Mouse (Mus musculus): Measurements from ENCODE around the gene Cry1.

Gene Cry1

DNA sequence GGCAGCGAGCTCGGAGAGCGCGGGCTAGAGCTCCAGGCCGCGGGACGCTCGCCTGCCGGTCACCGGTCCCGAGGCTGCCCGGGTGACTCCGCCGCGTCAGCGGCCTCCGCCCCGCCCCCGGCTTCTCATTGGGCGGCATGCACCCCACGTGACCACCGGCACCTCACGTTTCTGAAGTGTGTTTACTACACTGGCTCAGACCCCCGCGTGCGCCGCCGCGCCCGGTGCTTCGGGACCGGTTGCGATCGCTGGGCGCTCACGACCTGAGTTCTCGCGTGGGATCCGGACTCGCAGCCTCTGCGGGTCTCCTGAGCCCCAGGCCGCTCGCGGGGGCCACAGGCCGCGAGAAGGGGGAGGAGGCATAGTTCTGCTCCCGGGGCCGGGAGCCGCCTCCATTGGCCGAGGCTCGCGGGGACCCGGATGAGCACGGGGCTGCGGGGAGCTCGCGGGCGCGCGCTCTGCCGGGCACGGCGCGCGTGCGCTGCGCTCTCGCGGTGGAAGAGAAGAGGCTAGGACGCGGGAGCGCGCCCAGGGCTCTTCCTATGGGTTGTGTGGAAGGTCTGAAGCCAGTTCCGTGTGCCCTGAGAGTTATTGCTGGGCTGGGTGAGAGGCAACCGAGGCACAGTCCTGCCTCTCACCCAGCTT is at the start of gene Cry1:
Cry1 (minus strand) TSS at position 101 of the 645 bp plus-strand sequence.
- DNase-seq (ENCODE audit: low spot score in 2 of 2) = peak; percentile 92 to 98

DNA sequence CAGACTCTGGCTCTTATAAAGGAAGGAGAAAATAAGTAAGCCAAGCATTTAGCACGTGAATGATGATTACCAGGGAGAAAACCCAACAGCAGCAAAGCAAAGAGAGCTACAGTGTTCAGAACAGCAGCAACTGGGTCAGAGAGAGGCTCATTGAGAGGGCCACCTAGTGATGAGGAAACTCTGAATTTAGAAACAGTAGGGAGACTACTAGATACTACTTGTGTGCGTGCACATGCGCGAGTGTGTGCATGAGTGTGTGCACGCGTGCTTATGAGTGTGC is 36.8 kb upstream of the Cry1 start:
- peak in 1 of 2 experiments; percentile 39 for DNase-seq (ENCODE audit: low spot score in 2 of 2)

DNA sequence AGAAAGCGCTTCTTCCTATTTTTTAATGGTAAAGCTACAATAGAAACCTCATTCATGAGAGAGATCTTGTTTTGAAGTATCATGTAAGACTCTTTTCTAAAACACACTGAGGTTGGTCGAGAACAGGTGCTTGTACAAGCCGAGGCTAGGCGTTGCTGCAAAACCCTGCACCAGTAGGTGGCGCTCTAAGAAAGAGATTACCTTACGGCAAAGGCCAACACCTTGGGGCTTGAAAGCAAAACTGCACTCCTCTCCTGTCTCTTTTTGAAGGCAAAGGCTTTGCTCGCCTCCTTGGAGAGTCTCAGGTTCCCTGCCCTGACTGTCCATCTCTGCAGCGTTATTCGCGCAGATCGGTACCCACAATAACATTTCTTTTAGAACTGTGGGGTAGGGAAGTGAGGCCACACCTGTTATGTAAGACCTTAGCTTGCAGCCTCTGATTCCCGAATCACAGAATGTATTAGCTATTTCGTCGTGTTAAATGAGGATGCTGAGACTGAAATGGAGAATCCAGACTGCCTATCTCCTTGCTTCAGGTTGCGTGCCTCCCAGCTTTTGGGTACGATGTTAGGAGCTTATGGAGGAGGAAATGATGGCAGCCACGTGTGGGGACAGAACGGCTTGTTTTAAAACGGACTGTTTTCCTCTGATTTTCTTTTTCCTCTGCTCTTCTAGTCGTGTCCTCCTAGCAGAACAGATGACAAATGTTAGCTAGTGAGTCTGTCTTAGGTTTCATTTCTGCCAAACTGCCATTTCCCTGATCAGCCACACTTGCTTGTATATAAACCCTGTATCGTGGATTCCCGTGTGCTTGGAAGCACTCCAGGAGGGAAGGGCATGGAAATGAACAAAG is 36.3 kb upstream of the Cry1 start:
- DNase-seq (ENCODE audit: low spot score in 2 of 2) = peak; percentile 56 to 95

DNA sequence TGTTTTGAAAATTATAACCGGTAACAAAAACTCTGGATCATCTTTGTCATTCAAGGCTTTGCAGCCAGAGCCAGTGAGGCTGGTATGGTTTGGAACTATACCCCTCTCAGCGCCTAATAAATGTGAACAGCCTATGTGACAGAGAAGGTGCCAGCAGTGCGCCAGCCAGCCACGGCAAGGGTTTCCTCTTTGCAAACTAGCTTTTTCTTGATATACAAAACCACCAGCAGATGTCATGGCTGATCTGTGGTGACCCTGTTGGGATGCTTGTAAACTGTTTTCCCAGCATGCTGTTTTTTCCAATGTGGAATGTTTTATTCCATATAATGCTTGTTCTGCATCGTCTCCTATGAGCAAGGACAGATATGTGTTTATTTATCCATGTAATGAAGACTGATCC is 30.0 kb upstream of the Cry1 start:
- peak in 1 of 2 experiments; percentile 18 for DNase-seq (ENCODE audit: low spot score in 2 of 2)

DNA sequence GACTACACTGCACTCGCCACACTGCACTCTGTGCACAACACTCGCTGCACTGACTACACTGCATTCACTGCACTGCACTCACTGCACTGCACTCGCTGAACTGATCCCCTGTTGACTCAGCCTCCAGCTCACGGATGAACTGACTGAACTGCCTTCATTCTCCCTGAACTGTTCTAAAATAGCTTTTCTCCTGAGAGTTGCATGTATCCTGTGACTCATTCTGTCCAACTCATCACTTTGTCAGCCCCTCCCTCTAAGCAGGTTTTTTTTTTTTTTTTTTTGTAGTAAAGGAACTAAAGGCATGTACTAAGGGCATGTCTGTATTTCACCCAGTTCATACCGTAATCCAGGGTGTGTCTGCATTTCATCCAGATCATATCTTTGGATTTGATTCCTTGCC is 26.8 kb upstream of the Cry1 start:
- no peak for DNase-seq (ENCODE audit: low spot score in 2 of 2)

DNA sequence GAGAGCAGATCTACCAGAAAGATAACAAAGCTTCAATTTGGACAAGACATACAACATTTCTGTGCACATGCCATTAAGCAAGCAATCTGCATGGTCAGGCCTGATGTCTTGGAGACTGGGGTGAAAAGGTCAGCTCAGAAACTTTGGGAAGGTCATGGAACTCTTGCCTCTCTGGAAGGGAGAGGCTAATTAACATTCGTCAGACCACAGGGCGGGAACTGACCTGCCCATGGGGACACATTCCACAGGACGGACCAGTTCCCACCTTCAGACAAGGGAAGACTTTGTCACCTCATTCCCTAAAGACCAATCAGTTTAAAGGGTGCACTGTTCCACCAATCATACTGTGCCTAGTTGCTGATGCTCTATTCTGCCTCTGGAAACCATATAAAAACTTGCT is 25.3 kb upstream of the Cry1 start:
- DNase-seq (ENCODE audit: low spot score in 2 of 2) = no peak

DNA sequence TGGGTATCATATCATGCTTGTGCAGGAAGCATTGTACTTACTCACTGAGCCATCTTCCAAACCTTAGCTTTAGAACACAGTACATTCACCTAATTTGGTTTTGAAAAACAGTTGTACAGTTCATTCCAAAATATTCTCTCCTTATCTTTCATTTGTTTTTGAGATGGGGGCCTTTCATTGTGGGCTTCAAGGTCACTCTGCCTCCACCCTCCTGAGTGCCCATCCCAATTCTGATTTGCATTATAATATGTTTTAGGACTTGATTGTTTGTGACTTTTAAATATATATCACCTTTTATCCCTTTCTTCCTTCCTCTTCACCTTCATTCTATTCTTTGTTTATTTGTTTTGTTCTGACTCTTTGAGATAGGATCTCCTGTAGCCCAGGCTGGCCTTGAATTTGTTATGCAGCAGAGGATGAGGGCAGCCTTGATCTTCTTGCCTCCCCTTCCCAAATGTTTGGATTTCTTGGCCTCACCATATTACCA is 24.3 kb upstream of the Cry1 start:
- DNase-seq (ENCODE audit: low spot score in 2 of 2) = no peak

DNA sequence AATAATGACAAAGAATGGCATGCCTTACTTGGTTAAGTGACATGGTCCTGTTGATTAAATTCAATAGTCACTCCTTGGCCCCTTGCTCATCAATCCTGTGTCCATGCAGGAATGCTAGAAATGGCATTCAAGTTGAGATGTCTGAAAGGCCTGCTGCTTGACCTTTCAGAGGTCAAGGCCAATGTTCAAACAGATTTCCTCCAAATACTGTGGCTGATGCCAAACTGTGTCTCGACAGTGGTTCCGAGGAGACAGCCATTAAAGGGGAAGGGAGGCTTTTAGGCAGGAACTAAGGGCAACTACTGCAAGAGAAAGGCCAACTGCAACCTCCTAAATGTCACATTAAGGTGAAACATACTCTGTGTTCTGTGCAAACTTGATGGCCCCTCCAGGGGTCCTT is 20.5 kb upstream of the Cry1 start:
- no peak for DNase-seq (ENCODE audit: low spot score in 2 of 2)

DNA sequence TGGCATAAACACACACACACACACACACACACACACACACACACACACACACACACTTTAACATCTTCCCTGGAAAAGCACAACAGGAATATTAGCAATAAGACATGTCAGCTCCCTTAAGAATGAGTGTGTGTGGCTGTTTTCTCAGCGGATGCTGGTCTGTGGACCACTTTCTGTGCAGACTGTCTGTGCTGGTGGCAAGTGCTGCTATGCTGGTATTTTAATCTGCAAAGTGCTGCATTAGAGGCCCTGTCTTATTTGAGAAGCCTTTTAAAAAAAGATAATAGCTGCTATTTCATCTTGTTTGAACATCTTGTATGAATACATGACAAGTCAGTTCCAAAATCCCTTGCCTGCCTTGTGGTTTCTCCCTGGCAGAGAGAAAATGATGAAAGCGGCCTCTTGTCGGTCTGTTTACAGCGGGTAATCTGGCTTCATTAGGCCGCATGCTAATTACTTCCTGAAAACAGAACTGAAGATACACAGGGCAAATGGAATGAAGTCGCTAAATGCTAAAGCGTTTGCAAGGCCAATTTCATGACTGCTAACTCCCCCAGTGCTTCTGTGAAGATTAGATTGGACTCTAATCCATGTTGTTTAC is 19.5 kb upstream of the Cry1 start:
- no peak for DNase-seq (ENCODE audit: low spot score in 2 of 2)

DNA sequence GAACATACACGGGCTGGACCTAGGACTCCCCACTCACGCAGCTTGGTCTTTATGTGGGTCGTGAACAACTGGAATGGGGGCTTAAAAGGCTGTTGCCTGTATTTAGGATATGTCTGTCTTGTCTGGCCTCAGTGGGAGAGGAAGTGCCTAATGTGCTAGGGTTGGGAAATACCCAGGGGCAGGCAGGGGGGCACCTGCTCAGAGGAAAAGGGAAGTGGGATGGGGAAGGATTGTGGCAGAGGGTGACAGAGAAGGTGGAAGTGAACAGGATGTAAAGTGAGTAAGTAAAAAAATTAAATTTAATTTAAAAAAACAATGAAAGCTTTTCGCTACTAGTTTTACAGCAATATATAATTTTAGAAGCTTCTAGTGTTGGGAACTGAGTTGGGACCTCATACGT is 9.7 kb upstream of the Cry1 start:
- no peak for DNase-seq (ENCODE audit: low spot score in 2 of 2)

DNA sequence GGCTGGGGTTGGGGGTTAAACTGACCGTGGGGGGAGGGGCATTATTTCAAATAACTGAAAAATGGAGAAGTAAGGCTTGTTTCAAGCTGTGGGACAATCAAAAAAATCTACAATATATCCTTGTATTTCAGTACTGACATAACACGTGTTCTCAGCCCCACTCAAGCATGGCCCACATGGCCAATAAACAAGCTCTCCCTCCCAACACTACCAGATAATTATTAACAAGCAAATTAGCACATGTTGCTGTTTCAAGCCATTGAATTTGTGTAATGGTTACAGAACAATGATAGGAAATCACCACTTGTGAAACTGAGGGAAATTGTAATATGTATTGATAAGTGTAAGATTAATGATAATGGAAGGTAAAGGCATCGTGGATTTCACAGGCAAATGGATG is 8.5 kb upstream of the Cry1 start:
- no peak for DNase-seq (ENCODE audit: low spot score in 2 of 2)

DNA sequence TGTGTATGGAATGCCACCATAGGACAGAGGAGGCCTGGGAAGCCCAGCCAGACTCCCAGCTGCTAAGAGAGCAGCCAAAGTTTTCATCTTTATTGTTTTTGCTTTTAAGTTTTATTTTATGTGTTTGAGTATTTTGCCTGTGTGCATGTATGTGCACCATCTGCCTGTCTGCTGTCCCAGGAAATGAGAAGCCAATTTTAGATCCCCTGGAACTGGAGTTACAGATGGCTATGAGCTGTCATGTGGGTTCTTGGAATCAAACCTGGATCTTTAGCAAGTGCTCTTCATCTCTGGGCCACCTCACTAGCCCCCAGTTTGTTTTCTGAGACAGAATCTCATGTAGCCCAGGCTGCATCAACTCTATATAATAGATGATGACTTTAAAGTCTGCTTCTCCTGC is 5.8 kb upstream of the Cry1 start:
- peak in 1 of 2 experiments; percentile 13 for DNase-seq (ENCODE audit: low spot score in 2 of 2)

DNA sequence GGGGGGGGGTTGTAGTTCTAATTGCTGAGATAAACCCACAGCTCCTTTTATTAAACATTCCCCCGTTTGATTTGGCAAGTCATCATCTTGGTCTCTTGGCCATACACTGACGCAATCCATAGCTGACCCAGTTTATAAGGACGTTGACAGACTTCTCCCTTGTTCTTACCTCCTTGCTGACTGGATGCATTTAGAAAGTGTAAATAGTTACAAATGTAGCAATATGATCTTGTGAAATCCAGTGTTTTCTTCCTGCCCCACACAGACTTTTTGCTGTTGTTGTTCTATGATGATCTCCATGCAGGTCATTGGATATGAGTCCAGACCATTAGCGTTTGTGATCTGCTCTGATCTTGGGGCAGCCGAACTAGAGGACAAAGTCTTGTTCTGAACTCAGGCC is 5.1 kb upstream of the Cry1 start:
- DNase-seq (ENCODE audit: low spot score in 2 of 2) = no peak

DNA sequence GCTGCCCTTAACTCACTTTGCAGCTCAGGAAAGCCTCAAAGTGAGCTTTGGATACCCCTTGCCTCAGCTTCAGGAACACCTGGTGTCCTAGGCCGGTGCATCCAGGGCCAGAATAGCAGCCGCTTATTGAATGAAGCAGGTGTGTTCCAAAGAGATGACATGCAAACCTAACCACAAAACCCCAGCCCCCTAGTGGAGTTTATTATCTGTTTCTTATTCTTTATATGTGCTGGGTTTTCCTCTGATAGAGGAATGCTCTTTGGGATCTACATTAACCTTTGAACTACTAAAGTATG is 1.6 kb upstream of the Cry1 start:
- no peak for DNase-seq (ENCODE audit: low spot score in 2 of 2)

DNA sequence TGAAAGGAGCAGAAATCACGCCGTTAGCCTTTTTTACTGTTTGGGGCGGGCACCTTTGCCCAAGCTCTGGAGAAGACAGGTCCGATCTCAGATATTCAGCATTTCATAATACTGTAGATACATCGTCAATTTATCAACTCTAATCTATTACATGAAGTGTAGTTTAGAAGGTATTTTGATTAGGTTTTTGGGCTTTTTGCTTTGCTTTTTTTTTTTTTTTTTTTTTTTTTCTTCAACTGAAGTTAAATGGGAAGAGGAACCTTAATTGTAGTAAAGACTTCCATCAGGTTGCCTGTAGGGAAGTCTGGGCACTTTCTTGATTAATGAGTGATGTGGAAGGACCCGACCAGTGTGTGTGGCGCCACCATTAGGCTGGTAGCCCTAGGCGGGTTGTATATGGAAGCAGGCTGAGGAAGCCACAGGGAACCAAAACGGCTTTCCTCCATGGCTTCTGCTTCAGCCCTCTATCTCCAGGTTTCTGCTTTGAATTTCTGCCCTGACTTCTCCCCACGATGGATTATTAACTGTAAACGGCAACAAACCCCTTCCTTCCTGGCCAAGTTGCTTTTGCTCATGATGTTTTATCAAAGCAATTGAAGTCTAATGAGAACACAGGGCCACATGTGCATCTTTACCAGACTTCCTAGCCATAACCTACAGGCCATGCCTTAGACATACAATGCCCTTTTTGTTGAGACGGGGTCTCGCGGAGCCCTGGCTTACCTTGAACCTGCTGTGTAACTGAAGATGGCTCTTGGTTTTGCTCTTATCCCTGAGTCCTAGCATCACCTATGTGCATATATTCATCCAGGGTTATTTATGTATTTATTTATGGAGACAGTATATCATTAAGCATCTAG is 1.0 kb upstream of the Cry1 start:
- peak in 1 of 2 experiments; percentile 15 for DNase-seq (ENCODE audit: low spot score in 2 of 2)

DNA sequence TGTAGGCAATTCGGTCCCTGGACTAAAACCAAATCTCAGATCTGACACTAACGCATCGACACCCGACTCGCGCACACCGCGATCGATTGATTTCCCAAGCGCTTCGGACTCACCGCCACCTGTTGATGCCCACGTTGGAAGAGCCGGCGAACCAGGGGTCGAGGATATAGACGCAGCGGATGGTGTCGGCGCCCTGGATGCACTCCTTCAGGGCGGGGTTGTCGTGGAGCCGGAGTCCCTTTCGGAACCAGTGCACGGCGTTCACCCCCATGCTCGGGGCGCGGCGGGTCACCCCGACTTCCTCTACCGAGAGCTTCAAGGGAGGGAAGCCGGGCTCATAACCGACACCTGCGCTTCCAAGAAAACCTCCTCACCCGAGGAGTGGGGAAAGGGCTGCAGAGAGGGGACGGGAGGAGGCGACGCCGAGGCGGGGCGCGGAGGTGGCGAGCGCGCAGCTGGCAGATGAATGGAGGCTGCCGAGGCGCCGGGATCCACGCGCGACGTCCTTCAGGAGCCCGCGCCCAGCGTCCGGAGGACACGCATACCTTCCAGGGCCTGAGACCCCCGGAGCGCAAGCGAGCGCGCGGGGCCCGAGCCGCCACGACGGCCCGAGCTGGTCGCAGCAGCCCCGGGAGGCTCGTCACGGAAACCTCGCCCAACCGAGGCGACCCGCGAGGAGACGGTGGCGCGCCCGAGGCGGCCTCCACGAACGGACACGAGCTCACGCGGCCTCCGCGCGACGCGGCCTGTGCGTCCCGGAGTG is 482 bp downstream of the Cry1 start:
- DNase-seq (ENCODE audit: low spot score in 2 of 2) = peak in 1 of 2 experiments; percentile 30

DNA sequence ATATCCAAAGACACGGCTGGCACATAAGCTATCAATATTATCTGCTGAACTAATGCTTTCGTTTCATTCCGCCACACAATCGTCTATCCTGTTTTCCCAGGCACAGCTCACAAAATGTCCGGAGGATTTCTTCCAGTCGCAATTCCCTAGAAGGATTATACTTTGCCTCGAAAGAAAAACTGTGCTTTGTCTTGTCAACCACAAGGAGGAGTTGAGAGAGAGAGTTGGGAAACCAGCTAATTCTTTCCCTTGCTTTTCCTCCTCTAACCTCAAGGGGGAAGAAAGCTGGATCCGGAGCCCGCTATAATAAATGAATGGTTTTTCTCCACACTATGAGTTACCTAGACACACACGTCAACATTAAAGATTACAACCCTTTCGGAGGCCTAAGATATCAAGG is 1.2 kb downstream of the Cry1 start:
- peak in 1 of 2 experiments; percentile 53 for DNase-seq (ENCODE audit: low spot score in 2 of 2)

DNA sequence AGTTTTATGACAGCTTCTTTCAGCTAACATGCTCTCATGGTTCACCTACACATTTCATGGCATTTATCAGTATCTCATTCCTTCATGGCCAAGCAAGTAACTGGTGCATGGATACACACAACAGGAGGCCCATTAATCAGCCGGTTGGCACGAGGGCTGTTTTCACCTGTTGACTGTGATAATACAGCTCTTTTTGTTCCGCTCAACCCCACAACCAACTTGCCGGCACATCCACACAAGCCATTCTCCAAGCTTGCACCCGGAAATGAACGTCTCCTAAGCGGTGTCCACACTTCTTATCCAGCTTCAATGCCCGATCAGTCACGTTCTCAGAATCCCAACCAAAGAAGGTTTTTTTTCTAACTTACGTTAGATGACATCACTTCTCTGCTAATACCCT is 2.1 kb downstream of the Cry1 start:
- DNase-seq (ENCODE audit: low spot score in 2 of 2) = no peak

DNA sequence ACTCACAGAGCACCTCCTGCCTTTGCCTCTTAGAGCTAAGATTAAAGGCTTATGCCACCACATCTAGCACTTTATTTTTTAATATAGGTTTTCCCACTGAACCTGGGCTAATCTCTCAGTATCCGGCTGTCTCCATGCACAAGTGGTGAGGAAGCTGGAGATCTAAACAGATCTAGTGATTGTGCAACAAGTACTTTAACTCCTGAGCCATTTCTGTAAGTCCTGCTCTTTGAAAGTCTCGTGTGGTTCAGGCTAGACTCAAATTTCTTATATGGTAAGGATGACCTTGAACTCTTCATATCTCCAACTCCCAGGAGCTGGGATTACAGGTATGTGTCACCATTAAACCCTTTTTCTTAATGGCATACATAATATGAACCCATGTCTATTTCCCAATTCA is 8.2 kb downstream of the Cry1 start:
- no peak for DNase-seq (ENCODE audit: low spot score in 2 of 2)

DNA sequence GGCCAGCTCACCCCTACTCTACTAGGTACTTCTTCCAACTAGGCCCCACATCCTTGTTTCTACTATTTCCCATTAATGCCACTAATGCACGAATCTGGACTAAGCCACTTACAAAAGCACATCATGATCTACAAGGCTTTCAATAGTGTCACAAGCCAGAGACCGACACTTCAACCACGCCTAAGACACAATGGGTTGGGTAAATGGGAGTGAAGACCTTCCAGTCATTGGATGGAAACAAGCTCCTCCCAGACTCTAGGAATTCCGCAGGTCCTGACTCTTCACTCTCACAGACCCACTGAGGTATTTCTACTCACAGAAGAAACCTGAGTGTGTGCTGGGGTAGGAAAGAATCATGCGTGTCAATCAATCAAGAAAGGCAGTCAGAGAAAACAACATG is 19.6 kb downstream of the Cry1 start:
- no peak for DNase-seq (ENCODE audit: low spot score in 2 of 2)

DNA sequence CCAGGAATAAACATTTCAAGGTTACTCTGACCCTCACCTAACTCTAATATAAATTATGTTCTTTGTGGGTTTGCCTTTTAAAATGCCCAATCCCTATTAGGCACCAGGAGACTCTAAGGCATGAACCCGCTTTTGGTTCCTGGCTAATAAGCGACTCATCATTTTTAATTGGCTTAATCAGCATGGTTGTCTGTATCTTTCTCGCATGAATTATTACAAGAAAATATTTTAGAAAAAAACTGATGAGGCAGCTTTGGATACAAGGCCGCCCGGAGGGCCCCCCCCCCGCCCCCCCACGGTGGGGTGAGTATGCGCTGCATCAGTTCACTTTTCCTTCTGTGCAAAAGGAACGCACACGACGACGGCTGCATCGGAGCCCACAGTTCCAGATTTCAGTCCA is 20.1 kb downstream of the Cry1 start:
- DNase-seq (ENCODE audit: low spot score in 2 of 2) = no peak

All from left cerebral cortex, adult 9 months (tissue).